Mouse (Mus musculus): Measurements from ENCODE around the gene Ifnar1. TPM values are rescaled to one million over a fixed set of nuclear protein-coding genes. Genes with fewer than 3 reads are reported as not detected.
A peak's percentile ranks its signal among the peaks of the same experiment; 100 is the strongest.

Ifnar1 gene
- polyA plus RNA-seq, 1 experiment from 2014 or later, result 18.0 TPM

DNA sequence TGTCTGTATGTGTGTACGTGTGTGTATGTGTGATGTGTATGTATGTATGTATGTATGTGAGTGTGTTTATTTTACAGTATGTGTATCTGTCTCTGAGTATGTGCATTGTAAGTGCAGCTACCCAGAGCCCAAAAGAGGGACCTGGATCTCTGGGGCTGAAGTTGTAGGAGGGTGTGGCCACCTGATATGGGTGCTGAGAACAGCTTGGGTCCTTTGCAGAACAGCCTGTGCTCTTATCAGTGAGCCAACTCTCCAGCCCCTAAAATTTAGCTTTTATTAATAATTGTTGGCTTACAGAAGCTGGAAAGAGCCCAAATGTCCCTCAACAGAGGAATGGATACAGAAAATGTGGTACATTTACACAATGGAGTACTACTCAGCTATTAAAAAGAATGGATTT, 58.6 kb downstream of the Ifnar1 start:
- ATAC-seq (ENCODE audit: low read depth), result no peak
- Histone ChIP-seq H3K9me3 (replicated peaks) (no peaks in the 10 kb centered on the region), H3K27ac (no peak overlapping the region), H3K36me3 (no peaks in the 10 kb centered on the region), H3K9ac (no peak overlapping the region), H3K4me1 (replicated peaks) (peaks cover 78% of the 10 kb centered on the region), H3K4me3 (replicated peaks) (no peak overlapping the region), H3K27me3 (no peaks in the 10 kb centered on the region), H3K4me2 (no peak overlapping the region)
- WGBS (ENCODE audit: insufficient replicate concordance), result 95% methylated on average over 1 of the region's 1 CpGs
- no peak for DNase-seq

DNA sequence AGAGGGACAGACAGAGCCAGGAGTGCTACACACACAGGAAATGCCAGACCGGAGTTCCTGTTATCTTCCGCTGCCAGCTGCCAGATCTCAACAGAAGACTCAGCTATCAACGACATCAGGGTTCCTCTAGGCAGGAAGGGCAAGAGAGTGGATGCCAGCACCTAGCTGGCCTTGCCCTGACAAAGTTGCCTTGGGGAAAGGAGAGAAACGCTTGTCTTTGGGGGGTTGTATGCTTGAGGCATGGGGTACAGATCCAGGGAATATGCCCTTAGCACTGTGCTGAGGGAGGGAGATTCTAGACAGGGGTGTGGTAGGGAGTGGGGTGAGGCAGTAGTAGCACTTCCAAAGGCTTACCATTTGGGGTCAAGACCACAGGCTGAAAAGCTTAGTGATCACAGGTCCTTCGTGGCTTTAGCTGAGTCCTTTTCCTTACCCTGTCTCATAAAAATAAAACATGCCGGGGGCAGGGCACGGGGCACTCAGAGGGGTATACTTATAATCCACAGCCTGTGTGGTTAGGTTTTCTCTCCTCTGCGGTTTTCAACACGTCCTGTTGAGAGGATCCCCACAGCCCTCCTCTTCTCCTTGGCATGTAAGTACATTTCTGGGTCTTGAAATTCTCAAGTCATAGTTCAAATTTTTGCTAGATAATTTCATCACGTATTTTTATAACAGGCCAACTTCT, 60.7 kb downstream of the Ifnar1 start:
- WGBS (ENCODE audit: insufficient replicate concordance), result 10% methylated on average over 10 of the region's 10 CpGs
- peak overlapping the region; percentile 89 for H3K4me3 ChIP-seq (replicated peaks)

DNA sequence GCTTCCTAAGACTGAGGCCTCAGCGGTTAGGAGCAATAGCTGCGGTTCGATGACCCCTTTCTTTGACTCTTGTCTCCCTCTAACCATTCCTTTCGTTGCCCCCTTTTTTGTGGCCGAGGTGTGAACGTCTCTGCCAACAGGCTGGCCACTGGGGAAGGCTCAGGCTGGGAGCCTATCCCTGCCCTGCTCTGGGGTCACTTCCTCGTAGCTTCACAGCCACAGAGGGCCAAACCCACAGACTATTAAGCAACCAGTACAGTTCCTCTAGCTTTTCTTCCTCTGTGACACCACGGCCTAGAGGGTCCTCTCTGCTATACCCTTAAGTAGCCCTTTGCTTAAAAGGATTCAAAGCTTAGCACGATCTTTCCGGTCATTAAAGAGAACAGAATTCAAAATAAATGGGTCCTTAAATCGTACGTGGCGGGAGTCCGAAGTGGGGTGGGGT, 61.4 kb downstream of the Ifnar1 start:
- Histone ChIP-seq H3K9ac (peak overlapping the region; percentile 94), H3K4me3 (replicated peaks) (peak overlapping the region; percentile 89), H3K36me3 (no peaks in the 10 kb centered on the region), H3K27me3 (no peaks in the 10 kb centered on the region), H3K4me2 (peak overlapping the region; percentile 100), H3K9me3 (replicated peaks) (no peaks in the 10 kb centered on the region), H3K27ac (peak overlapping the region; percentile 95), H3K4me1 (replicated peaks) (peaks cover 93% of the 10 kb centered on the region)
- peak; percentile 19 for ATAC-seq (ENCODE audit: low read depth)
- 2% methylated on average over 14 of the region's 14 CpGs for WGBS (ENCODE audit: insufficient replicate concordance)
- no peak for DNase-seq

More for the DNA sequence above, 60.7 kb downstream of the Ifnar1 start:
- Histone ChIP-seq H3K4me2 (peak overlapping the region; percentile 100), H3K4me1 (replicated peaks) (peaks cover 93% of the 10 kb centered on the region), H3K9me3 (replicated peaks) (no peaks in the 10 kb centered on the region), H3K36me3 (no peaks in the 10 kb centered on the region), H3K27ac (peak overlapping the region; percentile 95), H3K9ac (peak overlapping the region; percentile 94), H3K27me3 (no peaks in the 10 kb centered on the region)
- DNase-seq (peak; percentile 80), ATAC-seq (ENCODE audit: low read depth) (peak; percentile 77)

DNA sequence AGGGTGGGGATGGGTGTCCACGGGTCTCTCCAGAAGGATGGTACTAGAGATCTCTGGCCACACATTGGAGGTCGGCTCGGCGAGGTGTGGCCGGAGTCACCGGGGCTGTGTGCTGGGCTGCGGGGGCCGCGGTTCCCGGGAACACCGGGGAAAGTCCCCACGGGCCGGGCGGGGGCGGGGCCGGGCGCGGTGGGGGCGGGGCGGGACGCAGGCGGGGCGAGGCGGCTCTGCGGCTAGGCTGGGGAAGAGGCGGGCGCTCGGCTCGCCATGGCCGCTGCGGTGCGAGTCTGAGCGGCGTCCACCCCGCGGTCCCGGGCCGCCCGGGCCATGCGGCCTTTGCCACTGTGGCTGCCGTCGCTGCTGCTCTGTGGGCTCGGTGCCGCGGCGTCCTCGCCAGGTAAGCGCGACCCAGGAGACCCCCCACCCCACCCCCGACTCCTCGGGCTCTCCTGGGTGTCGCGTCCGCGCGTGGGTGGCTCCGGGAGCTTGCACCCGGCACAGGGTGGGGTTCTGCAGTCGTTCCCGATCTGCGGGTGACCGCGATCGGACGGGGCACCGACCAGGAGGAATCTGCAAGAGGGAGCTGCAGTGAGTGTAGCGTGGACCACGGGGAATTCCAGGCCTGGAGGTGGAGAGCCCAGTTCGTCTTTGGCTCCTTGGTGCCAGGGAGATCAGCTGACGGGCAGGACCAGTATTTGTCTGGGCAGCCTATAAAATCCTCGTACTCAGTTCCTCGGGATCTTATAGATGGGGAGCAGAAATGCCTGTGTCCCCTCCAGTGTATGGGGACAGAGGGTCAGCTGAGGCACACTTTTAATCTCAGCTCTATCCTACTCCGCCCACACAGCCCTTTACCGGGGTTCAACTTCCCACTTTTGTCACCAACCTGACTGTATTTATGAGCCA, 62.1 kb downstream of the Ifnar1 start, which contains the start of gene Ifngr2:
Ifngr2 (plus strand) TSS at position 237 of the 906 bp plus-strand sequence.
- Histone ChIP-seq H3K9me3 (replicated peaks) (no peaks in the 10 kb centered on the region), H3K4me3 (replicated peaks) (peak within 1 kb of the TSS; percentile 89), H3K4me2 (peak within 1 kb of the TSS; percentile 100), H3K27me3 (no peaks in the 10 kb centered on the region), H3K27ac (peak within 1 kb of the TSS; percentile 95), H3K4me1 (replicated peaks) (peaks cover 93% of the 10 kb centered on the region), H3K36me3 (no peaks in the 10 kb centered on the region), H3K9ac (peak within 1 kb of the TSS; percentile 94)
- under 1% methylated on average over 62 of the region's 74 CpGs for WGBS (ENCODE audit: insufficient replicate concordance)
- DNase-seq (peak; percentile 46), ATAC-seq (ENCODE audit: low read depth) (peak; percentile 81)

DNA sequence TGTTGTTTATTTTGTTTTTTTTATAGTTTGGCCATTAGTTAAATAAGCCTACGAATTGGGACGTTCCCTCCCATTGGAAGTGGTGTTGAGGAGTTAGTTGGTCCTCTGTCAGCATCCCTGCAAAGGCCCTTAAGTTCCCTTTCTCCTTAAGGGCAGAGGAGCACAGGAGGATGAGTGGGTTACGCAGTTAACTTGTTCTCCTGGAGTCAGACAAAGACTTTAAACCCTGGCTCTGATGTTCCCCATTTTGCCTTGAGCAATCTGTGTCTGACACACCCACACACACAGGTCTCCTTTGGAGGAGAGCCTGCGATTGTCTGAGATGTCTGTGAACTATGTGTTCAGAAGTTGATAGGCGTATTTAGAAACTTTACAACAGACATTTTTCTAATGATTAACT, 62.9 kb downstream of the Ifnar1 start:
- peak overlapping the region; percentile 100 for H3K4me2 ChIP-seq
- peak overlapping the region; percentile 95; the same call in 1 of the 2 replicates for H3K27ac ChIP-seq
- H3K9ac ChIP-seq, result peak overlapping the region; percentile 94
- H3K27me3 ChIP-seq, result no peaks in the 10 kb centered on the region
- 28% methylated on average over 5 of the region's 5 CpGs for WGBS (ENCODE audit: insufficient replicate concordance)
- no peaks in the 10 kb centered on the region for H3K36me3 ChIP-seq
- DNase-seq (no peak), ATAC-seq (ENCODE audit: low read depth) (no peak)
- H3K4me3 ChIP-seq (replicated peaks), result peak overlapping the region; percentile 89
- no peaks in the 10 kb centered on the region for H3K9me3 ChIP-seq (replicated peaks)
- peaks cover 94% of the 10 kb centered on the region for H3K4me1 ChIP-seq (replicated peaks)

DNA sequence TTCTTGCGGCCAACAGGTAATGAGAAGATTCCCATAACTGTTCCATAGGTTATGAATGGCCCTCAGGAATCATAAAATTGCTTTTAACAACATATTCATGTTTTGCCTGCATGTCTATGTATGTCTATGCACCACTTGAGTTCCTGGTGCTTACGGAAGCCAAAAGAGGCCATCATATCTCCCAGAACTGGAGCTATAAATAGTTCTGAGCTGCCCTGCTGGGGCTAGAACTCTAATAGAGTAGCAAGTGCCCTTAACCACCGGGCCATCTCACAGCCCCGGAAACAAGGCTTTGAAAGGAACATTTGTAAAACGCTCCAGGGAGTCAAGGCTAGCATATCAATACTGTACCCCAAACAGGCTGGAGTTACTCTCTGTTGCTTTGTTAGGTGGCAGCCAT, 63.5 kb downstream of the Ifnar1 start:
- Histone ChIP-seq H3K36me3 (no peaks in the 10 kb centered on the region), H3K4me3 (replicated peaks) (peak overlapping the region; percentile 89), H3K4me1 (replicated peaks) (peaks cover 94% of the 10 kb centered on the region), H3K4me2 (peak overlapping the region; percentile 100), H3K27ac (peak overlapping the region; percentile 37), H3K9me3 (replicated peaks) (no peaks in the 10 kb centered on the region), H3K27me3 (no peaks in the 10 kb centered on the region), H3K9ac (peak overlapping the region; percentile 49)
- 21% methylated on average over 5 of the region's 5 CpGs for WGBS (ENCODE audit: insufficient replicate concordance)
- DNase-seq, result no peak
- no peak for ATAC-seq (ENCODE audit: low read depth)

DNA sequence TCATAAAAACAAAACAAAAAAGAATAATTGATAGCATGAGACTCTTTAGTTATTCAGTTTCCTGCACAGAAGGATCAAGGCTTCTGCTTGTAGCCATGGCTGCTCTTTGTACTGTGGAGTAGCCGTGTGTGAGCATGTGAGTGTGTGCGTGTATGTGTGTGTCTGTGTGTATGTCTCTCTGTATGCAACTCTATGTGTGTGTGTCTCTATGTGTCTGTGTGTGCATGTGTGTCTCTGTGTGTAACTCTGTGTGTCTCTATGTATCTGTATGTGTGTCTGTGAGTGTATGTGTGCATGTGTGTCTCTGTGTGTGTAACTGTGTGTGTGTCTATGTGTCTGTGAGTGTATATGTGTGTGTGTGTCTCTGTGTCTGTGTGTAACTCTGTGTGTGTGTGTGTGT, 64.0 kb downstream of the Ifnar1 start:
- no peak for ATAC-seq (ENCODE audit: low read depth)
- Histone ChIP-seq H3K4me1 (replicated peaks) (peaks cover 96% of the 10 kb centered on the region), H3K9ac (peak overlapping the region; percentile 49; the same call in 1 of the 2 replicates), H3K4me3 (replicated peaks) (peak overlapping the region; percentile 89), H3K27me3 (no peaks in the 10 kb centered on the region), H3K9me3 (replicated peaks) (no peaks in the 10 kb centered on the region), H3K36me3 (no peaks in the 10 kb centered on the region), H3K4me2 (peak overlapping the region; percentile 100), H3K27ac (peak overlapping the region; percentile 37)
- 61% methylated on average over 2 of the region's 2 CpGs for WGBS (ENCODE audit: insufficient replicate concordance)
- no peak for DNase-seq

DNA sequence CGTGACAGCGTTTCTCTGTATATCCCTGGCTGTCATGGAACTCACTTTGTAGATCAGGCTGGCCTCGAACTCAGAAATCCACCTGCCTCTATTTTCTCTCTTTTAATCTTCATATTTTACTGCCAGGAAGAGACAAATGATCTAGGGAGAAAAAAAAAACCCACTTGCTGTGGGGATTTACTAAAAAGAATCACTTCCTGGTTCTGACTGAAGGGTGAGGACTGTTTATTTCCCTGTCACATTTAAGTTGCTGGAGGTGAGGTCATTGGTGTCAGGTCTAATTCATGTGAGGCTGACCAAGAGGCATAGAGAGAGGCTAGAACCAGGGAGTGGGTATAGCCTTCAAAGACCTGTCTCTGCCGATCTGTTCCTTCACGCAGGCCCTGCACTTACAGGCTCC, 64.6 kb downstream of the Ifnar1 start:
- H3K27me3 ChIP-seq, result no peaks in the 10 kb centered on the region
- H3K27ac ChIP-seq, result peak overlapping the region; percentile 15; the same call in 1 of the 2 replicates
- peaks cover 98% of the 10 kb centered on the region for H3K4me1 ChIP-seq (replicated peaks)
- 69% methylated on average over 5 of the region's 5 CpGs for WGBS (ENCODE audit: insufficient replicate concordance)
- H3K36me3 ChIP-seq, result no peaks in the 10 kb centered on the region
- H3K4me2 ChIP-seq, result peak overlapping the region; percentile 100; the same call in 1 of the 2 replicates
- no peak overlapping the region; the same call in 1 of the 2 replicates for H3K4me3 ChIP-seq (replicated peaks)
- ATAC-seq (ENCODE audit: low read depth) (no peak), DNase-seq (no peak)
- H3K9ac ChIP-seq, result no peak overlapping the region
- H3K9me3 ChIP-seq (replicated peaks), result no peaks in the 10 kb centered on the region

DNA sequence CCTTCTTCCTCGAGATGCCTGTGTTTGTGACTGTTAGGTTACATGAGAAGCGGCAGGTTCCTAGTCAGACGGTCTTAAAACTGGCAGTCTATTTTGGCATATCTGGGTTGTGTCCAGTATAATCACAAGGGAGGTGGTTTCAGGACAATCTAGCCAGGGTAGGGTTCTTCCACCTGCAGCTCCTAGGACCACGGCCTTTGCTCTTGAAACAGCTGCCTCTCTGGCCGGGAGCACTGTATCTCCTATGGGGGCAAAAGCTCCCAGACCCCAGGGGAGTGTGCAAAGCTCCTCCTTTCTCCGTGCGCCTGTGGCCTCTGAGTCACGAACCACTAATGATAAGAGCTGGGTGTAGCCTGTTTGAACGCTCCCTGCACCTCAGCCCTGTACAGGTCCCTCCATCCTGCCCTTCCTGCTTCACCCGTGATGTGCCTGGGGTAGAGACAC, 66.1 kb downstream of the Ifnar1 start:
- Histone ChIP-seq H3K27ac (peak overlapping the region; percentile 88), H3K36me3 (peaks cover 11% of the 10 kb centered on the region; the same call in 1 of the 2 replicates), H3K4me1 (replicated peaks) (peaks cover 97% of the 10 kb centered on the region), H3K9me3 (replicated peaks) (no peaks in the 10 kb centered on the region), H3K9ac (peak overlapping the region; percentile 57), H3K4me2 (peak overlapping the region; percentile 64), H3K4me3 (replicated peaks) (peak overlapping the region; percentile 27; the same call in 1 of the 2 replicates), H3K27me3 (no peaks in the 10 kb centered on the region)
- 14% methylated on average over 10 of the region's 10 CpGs for WGBS (ENCODE audit: insufficient replicate concordance)
- ATAC-seq (ENCODE audit: low read depth) (peak; percentile 79), DNase-seq (peak; percentile 53)

DNA sequence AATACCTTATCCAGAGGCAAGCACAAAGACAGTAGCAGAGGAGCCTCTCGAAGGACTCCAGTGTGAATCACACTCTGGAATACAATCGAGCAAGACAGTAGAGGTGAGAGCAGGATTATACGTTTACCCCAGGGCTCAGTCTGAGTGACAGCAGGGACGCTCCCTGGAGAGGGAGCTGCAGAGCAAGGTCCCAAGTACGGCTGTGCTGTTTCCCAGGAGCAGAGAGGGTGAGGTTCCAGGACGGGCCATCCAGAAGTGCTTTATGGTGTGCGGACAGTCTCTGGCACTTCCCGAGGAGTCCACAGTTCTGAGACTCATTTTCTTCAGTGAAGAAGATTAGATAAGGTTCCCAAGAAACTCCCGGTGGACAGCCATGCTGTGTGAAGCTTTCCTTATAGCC, 67.0 kb downstream of the Ifnar1 start:
- ATAC-seq (ENCODE audit: low read depth), result no peak
- H3K4me1 ChIP-seq (replicated peaks), result peaks cover 91% of the 10 kb centered on the region
- DNase-seq, result no peak
- H3K9ac ChIP-seq, result no peak overlapping the region
- no peak overlapping the region for H3K4me3 ChIP-seq (replicated peaks)
- 57% methylated on average over 9 of the region's 9 CpGs for WGBS (ENCODE audit: insufficient replicate concordance)
- no peaks in the 10 kb centered on the region for H3K9me3 ChIP-seq (replicated peaks)
- H3K36me3 ChIP-seq, result peaks cover 11% of the 10 kb centered on the region
- no peaks in the 10 kb centered on the region for H3K27me3 ChIP-seq
- no peak overlapping the region for H3K4me2 ChIP-seq
- H3K27ac ChIP-seq, result peak overlapping the region; percentile 88; the same call in 1 of the 2 replicates

DNA sequence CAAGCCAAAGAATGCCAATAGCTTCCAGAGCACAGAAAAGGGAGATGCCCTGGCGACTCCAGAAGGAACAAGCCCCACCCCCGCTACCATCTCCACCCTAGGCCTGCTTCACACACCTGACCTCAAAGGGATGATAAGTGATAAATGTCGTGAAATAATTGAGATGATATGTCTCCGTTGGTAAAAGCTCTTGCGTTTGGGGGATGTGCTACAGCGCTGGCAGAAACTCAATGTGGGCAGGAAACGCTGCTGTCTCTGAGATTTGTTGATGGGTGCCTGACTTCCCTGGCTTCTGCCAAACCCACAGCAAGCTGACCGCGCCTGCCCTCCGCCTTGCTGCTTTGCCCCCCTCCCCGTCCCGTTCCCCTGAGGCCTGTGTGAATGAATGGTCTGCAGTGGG, 68.6 kb downstream of the Ifnar1 start:
- 25% methylated on average over 12 of the region's 12 CpGs for WGBS (ENCODE audit: insufficient replicate concordance)
- no peak for ATAC-seq (ENCODE audit: low read depth)
- Histone ChIP-seq H3K27me3 (no peaks in the 10 kb centered on the region), H3K27ac (no peak overlapping the region), H3K9me3 (replicated peaks) (no peaks in the 10 kb centered on the region), H3K4me1 (replicated peaks) (peaks cover 77% of the 10 kb centered on the region), H3K9ac (no peak overlapping the region), H3K36me3 (peaks cover 21% of the 10 kb centered on the region), H3K4me3 (replicated peaks) (no peak overlapping the region), H3K4me2 (no peak overlapping the region)
- DNase-seq, result no peak
